Mouse (Mus musculus) thymus, postnatal 10 days (tissue): ENCODE data around the gene Pgpep1l.
"Not testable (repeated sequence)": the region's sequence is repeated elsewhere in the genome, so short reads cannot be mapped to it uniquely, and the experiment has no call there.

ENCODE experiments used
- DNase-seq, 2 experiments: peaks; one replicate each; pipeline ENCODE4 v3.0.0; 2021; ENCODE audit warnings: low spot score in 2 of 2

Pgpep1l gene

DNA sequence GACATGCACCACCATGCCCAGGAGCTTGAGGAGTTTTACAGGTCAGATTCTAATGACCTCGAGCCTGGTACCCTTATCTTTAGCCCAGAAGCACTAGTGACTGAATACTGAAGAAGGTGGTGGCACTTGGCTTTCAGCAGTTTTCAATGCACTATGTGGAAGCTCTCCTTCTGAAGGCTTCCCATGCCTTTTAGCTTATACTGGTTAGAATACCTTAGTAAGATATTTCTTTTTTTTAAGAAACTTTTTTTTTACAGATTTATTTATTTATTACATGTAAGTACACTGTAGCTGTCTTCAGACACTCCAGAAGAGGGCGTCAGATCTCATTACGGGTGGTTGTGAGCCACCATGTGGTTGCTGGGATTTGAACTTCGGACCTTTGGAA is 19.1 kb upstream of the Pgpep1l start:
- not testable (repeated sequence) for DNase-seq

DNA sequence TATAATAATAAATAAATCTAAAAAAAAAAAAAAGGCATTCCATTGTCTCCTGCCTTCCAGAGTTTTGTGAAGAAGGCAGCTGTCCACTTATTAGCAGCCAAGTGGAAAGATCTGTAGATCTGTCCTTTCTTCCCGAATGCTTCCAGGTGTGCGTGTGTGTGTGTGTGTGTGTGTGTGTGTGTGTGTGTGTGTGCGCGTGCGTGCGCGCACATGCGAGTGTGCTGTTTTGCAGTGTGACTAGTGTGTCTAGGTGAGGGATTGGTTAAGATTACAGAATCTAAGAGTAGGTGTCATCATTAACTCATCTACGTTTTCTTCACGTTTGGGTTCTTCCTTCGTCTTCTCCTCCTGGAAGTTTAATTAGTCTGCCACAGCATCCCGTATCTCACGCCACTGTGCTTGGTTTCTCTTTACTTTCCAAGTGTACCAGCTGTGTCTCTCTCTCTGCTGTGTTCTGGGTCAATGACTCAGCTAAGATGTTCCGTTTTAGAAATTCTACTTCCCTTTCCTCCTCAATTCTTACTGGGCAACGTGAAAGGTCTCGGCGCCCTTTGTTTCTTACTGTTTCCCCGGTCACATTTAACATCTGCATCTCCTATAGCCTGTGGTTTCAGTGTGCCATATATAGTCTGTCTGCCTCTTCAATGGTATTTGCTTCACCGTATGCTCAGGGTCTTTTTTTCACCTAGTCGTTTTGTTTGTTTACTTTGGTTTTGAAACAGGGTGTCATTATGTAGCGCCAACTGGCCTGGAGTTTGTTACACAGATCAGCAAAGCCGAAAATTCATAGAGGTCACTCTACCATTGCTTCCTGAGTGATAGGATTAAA is 18.5 kb upstream of the Pgpep1l start:
- DNase-seq, result peak in 1 of 2 experiments; percentile 38

DNA sequence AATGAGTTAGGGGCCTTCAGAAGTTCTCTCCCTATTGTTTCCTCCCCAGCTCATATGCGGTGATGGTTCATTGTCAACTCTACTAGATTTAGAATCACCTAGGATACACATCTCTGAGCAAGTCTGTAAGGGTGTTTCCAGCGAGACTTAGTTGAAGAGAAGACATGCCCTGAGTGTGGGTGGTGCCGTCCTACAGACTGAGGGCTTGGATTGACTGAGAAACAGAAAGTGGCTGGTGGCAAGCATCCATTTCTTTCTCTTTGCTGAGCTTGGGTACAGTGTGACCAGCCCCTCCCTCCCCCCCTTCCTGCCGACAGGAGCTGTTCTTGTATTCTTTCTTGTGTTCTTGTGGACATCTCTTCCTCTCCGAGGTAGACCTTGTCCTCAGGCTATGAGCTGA is 17.3 kb upstream of the Pgpep1l start:
- no peak for DNase-seq

DNA sequence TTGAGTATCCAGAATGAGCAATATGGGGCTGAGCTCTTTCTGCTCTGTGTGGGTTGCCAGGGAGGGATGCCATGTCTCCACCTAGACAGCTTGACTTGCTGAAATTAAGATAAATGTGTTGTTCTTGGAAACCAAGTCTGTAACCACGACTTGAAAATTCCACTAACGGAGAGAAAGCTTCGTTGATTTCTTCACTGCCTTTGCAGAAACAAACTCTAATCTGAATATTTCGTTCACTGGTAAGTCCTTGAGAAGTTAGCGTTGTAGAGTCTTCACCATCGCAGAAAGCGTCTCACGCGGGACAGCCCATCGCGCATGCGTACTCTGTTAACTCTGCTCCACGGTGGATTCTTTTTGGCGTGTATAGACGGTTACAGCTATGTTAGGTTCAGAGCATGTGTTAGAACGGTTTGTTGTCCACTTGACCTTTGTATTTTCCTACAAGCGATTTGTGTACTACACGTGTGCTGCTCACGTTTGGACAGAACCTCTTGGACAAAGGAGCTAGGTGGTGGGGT is 16.4 kb upstream of the Pgpep1l start:
- no peak for DNase-seq

DNA sequence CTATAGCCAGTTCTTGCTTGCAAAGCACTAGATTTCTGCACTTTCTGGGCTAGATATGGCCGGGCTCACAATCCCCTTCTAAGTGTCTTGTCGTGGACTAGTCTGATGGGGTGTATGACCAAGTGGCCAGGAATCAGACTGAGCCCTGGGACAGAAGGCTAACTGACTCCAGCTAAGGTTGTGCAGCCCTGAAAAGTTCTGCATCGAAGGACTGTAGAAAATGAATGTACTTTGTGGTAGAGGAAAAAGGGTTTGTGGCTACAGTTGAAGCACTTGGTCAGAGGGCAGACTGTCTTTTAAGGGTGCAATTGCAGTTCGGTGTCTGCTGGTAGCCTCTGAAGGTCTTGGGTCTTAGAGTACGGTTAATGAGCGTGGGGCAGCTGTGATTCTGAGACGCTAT is 15.4 kb upstream of the Pgpep1l start:
- DNase-seq, result no peak

DNA sequence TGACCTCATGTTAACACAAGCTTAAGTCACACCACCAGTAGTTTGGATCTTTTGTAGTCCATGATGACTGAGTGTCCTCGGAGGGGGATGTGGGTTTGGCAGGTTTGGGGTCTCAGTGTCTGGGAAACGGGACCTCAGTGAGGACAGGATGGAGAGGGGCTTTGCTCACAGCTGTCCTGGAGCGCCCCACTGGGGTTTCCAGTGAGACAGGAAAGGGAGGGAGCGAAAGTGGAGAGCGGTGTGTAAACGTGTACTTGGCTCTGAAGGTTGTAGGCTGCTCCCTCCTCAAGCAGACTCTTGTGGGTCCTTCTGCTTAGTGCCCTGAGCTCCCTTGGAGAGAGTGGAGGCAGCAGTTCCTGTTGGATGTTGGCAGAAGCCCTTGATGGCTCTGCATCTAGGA is 14.9 kb upstream of the Pgpep1l start:
- DNase-seq, result peak; percentile 64 to 66

DNA sequence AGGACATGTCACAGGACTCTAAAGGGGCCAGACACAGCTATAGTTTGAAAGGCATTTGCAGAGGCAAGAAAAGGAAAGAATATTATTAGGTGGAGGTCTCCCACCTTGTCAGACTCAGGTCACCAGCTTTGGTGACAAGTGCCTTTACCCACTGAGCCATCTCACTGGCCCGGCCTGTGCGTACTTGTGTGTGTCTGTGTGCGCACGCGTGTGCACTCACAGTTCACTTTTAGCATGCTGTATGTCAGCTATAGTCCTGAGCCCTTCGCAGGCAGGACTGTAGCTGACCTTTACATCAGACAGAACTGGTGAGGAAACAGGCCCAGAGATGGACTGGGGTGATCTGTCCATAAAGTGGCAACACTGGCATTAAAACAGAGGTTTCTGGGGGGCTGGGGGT is 14.4 kb upstream of the Pgpep1l start:
- no peak for DNase-seq

DNA sequence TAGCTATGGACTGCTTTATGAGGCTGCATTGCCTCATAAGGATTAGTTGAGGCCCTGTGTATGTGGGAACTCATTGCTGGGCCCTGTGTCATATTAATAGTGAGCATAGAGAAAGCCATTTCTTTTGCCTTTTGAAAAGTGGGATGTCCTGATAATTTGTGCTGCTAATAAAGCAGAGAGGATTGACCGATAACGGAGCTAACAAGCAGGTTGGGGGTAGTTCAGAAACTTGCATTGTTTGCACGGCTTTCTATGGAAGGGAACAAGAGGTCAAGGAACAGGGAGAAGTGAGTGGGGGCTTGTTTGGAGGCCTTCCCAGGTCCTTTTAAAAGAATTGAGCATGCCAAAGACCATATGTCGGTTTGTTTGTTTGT is 13.9 kb upstream of the Pgpep1l start:
- DNase-seq, result no peak

DNA sequence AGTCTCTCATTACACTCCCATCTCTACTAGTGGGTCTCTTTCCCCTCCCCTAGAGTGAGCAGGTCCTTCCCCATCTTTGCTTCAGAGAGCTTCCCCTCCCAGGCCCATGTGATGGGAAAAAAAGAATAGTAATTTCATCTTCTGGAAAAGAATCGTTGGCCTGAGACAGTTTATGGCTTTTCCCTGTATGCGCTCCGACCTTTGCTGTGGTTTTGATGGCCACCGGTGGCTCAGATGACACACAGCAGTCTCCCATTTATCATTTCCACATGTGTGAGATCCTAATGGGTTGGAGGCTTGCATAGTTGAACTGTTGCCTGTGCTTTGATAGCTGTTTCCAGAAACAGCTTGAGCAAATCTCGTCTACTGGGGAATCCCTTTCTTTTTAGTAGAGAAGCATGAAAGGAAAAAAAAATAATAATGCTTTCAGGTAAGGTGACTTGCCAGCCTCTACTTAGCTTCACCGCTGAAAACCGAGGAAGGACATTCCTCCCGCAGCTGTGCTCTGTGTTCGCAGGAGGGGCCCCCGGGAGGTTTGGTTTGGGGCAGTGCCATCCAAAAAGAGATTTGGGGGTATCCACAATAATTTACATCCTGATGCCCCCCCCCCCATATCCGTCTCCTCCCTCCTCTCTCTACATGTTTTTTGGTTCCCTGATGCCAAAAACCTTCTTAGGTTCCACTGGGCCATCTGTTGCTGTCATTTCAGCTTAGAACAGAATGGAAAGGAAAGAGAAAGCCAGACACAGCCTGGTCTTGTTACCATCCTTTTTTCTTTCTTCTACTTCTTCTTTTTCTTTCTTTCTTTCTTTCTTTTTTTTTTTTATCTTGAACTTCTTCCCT is 13.2 kb upstream of the Pgpep1l start:
- no peak for DNase-seq

DNA sequence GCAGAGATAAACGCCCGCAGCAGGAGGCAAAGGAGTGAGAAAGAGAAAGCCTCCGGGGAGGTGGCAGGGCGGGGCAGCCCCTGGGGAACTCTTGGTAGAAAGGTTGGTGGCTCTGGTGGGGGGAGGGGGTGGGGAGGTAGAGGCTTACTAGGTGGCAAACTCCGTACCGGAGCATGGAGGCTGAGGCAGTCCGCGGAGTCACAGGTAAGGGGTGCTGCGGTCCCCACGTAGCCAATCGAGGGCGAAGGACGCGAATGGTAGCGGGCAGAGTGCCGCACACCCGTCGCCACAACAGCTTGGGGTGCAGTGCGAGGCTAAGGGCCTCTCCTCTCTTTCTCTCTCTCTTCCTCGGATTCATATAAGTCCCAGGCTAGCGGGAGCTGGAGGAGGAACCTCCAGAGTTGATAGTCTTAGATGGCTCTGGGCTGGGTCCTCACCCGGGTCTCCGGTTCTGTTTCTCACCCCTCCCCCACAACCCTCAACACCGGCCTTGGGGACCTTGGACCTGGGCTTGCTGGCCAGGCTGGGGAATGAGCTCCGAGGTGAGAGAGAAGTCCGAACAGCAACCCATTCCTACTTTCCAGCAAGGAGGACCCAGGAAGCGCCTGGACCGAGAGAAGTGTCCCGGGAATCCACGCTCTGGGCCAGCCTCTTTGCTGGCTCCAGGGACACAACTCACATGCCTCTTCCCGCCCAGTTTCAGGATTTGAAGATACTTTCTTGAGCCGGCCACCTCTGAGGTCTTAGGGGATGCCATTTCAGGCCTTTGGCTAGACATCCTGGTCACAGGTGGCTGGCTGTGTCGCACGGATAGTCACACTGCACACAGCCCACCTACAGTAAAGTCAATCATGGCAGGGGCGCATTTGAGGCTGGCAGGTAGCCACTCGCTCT is 12.1 kb upstream of the Pgpep1l start:
- peak; percentile 72 to 75 for DNase-seq

DNA sequence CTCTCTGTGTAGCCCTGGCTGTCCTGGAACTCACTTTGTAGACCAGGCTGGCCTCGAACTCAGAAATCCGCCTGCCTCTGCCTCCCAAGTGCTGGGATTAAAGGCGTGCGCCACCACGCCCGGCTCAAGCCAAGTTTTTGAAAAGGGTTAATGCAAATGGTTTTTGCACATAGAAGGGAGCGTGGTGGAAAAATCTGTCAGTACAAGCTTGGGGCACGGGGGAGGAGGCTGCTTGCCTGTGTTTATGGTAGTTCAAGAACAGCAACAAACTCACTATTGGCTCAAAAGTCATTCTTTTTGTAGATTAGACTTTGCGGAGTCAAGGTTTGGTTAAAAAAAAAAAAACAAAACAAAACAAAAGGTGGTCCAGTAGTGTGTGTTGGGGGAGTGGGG is 11.4 kb upstream of the Pgpep1l start:
- not testable (repeated sequence) for DNase-seq

DNA sequence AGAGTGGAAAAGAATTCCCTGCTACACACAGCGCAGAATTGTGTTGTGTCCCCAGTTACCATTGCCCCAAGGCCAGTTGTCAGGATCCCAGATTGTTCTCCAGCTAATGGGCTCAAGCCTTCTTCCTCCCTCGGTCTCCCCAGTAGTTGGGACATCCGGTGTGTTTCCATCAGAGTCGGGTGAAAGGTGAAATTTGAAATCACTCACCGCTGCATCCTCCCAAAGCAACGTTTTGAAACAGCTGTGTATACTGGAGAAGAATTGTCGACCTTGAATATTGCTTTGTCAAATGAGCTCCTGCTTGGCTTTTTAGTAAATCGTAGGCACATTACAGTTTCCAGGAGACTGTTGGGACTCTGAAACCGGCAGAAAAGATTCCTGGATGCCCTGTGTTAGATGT is 10.9 kb upstream of the Pgpep1l start:
- DNase-seq, result no peak

DNA sequence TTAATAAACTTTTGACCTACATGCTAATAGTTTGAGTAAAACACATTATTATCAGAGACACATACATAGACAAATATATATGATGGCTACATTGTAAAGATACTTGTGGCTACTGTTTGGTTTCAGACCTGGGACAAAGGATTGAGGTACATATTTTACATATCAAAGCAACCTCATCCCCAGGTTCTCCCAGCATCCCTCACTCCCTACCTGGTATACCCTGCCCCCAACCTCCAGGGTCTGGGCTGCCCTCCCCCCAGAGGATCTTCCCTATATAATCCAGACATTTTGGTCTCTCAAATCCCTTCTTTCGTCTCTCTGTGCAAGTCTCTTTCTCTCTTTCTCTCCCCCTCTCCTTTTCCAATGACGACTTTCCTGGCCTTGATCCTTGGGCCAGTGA is 10.2 kb upstream of the Pgpep1l start:
- DNase-seq, result no peak

DNA sequence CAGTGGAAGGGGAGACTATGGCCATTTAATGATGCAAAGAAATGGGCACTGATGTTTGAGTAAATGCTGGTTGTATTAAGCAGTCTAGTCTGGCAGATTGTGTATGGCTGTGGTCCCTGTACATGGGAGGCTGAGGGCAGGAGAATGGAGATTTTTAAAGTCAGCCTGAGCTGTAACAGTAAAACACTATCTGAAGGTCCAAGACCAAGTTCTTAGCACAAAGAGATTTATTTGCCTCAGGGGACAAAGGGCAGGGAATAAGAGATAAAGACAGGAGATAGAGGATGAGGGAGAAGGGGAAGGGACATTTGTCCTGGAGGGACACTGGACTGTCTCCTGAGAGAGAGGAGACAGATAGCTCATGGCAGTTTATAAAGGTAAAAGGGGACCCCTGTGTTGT is 9.5 kb upstream of the Pgpep1l start, which contains the start of gene Fam169b:
Gene Fam169b, plus strand, starts transcription at position 325 of the 400 bp plus-strand sequence.
- no peak for DNase-seq

DNA sequence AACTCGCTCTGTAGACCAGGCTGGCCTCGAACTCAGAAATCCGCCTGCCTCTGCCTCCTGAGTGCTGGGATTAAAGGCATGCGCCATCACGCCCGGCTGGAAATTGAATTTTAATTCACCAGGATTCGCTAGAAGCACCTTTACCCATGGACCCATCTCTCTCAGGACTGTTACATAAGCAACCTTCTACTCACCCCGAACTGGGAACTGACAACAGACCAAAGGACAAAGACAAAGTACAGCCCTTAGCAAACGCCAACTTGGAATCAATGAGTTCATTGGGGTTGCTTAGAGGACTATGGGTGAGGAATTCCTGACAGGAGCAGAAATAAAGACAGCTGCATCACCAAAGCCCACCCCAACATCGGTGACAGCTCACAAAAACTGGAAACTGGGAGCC is 8.6 kb upstream of the Pgpep1l start:
- DNase-seq, result no peak

DNA sequence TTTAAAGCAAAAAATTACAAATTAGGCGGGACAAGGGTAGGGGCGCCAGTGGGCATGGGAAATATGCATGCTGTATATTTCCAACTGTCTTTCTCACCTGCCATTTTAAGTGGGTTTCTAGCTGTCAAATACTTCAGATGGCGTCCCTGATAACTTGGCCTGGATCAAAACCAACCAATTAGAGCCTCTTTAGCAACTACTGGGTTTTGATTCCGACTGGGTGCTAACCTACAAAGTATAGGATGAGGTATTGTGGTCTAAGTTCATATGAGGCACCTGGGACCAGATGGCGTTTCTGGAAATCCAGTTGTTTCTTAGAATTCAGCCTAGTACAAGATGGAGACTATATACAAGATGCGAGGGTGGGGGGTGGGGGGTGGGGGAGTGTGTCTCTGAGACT is 7.8 kb upstream of the Pgpep1l start:
- DNase-seq, result no peak

DNA sequence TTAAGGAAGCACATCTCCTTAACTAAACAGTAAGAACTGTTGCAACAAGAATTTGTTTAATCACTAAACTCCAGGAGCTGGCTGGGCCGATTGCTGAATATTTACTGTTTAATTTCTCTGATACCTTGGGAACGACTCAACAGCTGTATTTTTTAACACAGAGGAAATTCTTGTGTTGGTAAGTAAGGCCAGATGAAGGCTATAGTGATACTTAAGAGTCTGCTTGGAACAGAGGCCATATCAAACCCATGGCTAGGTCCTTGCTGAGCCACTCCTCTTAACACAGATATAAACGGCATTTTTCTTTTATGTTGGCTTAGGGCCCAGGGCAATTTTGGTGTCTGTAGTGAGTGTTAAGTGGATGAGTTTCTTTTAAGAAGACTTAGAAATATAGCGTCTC is 6.5 kb upstream of the Pgpep1l start:
- no peak for DNase-seq

DNA sequence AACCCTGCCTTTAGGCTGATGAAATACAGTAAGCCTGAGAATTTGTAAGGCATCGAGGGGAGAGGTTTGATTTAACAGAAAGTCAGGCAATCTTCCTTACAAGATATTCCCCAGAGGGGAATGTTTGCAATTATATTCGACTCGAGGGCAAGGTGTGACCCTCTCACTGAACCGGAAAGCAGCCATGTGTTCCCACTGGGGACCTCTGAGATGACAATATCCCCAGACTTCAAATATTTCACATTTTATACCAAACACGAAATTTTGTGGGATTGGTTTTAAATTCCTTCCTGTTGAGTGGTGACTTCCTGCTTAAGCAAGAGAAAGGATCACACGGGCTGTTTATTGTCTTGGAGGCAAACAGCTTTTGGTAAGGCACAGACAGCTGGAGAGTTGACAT is 2.7 kb upstream of the Pgpep1l start:
- no peak for DNase-seq

DNA sequence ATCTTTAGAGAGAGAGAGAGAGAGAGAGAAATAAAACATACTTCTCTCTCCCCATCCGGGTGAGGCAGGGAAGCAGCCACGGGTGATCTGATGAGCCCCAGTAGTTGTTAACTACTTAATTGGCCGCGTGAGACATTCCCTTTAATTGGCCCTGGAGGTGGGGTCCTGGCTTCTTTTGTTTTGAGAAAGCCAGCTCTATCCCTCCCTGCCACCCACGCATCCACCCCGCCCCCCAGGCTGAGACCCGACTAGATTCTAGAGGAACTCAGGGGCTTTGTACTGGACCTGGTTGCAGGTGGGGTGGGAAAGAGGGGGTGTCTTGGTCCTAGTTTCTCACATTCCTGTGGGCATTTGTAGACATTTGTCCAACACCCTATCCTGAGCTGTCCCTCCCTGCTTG is 1.4 kb upstream of the Pgpep1l start:
- peak in 1 of 2 experiments; percentile 47 for DNase-seq

DNA sequence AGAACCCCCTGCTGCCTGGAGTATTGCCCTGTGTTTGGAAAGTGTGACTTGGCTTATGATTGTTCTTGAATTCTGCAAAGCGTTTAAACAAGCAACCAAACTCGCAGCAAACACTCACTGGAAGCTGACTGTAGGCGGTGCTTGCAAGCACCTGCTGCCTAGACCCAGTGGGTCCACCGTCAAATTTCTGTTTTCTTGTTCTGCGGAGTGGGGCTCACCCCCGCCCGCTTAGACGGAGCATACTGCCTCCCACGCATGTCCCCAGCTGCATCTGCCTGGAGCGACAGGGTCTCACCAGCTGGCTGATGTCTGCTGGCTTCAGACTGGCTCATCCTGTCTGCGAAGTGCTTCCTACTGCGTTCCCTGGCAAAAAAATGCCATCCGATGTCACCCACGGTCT is 498 bp upstream of the Pgpep1l start:
- peak; percentile 85 to 91 for DNase-seq

DNA sequence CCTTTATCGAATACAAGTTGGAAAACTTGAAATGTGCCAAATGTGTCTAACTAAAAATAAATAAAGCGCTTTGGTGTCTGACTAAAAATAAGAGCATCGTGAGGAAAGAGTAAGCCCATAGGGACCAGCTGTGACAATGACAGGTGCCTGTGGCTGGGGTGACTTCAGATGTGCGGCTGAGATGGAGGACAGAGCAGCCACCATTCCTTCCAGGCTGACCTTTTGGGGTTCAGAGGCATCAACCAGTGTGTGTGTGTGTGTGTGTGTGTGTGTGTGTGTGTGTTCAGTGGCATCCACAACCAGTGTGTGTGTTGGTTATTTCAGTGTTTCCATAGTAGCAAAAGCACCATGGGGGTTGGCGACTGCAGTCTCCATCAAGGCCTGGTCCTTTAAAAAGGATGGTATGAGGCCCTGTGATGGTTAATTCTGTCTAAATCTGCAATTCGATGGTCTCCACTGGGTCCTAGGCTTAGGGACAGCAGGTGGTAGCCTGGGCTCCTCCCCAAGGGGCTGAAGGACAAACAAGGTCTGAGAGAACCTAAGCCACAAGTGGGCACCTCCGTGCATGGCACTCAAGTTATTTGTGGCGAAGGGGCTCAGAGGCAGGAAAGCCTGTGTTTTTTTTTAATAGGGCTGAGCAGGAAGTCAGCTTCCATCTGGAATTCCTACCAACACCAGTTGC is 546 bp downstream of the Pgpep1l start:
- DNase-seq, result no peak
